Mouse (Mus musculus) erythroblast, embryonic 14.5 days (primary cell): ENCODE measurements around the gene Inmt.

ENCODE experiments used
- GATA1 ChIP-seq: IDR thresholded peaks from 2 replicates; pipeline ENCODE4 v1.6.1; 2012; ENCODE audit warnings: low read length, inconsistent platforms, mixed read lengths
- TAL1 ChIP-seq: IDR thresholded peaks from 3 replicates; pipeline ENCODE4 v1.6.1; 2012; ENCODE audit warnings: low read length, inconsistent platforms, mixed read lengths

DNA sequence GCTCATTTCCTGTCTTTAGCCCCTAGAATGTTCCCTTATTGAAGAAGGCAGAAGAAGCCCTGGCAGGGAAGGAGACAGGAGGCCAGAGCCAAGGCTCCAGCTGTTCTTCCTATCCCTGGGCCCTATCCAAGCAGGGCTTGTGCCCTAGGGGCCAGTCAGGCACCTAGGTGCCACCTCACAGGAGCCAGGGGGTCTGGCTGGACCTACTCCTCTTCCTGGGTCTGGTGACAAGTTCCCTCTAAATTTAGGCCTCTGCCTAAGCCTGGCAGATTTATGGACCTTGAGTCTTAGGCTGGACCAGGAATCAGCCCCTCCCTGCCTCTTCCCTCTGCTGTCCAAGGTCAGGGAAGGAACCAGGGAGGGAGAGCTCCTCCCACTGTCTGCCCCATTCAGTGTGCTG is 46.5 kb downstream of the Inmt start:
- no peak for TF ChIP-seq GATA1
- TF ChIP-seq TAL1, result no peak
